In the genomic region with DNA sequence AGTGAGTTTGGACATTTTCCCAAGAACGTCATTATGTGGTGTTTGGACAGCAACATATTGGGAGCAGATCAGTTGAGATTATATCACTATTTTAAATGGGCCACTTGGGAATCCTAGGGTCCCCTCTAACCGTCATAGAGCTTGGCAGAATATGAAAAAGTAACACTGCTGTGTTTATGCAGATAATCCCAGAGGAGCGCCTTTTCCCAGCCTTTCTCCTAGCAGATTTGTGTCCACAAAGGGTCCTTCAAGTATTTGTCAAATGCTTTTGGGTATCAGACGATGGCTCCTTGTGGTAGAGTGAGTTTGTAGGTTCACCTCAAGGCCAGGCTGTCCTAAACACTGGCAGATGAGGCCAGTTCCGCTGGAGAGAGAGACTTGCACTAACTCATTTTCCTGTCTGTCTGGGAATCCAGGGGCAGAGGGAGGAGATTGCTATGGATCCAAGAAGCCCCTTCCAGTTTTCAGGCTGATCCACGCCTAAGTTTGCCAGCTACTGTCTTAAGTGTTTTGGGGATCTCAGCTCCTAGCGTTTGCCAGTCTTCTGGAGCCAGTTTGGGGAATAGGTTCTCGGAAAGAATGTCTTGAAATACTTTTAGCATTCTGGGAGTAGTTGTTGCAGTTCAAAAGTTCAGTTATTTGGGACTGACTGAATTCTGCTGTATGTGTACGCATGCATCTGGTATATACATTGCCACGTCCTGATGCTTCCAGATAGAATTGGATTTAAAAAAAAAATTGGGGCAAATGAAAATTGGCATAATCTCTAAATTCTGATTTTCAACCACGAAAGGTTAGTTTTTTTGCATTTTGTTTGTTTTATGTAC, we compare ENCODE assay signal across 12 mouse cellular contexts.
DNase-seq lines count a peak whose midpoint lies in the region; ATAC-seq lines count a peak whose summit lies in the region.
"Had no signal": no experiment of that assay in that cellular context is flagged by ENCODE, and none has a peak within 500 bp of the region (broad histone marks: within the 10 kb centered on the region; RNA-seq: fewer than 3 reads in every experiment).

No protein-coding gene starts in this region.

- no peak overlapping the region for H3K4me2 ChIP-seq in kidney, embryonic 14.5 days (replicated peaks; ENCODE audit: low read depth, low read length)
- H3K4me2 ChIP-seq in intestine, embryonic 15.5 days (replicated peaks): no peak overlapping the region

- H3K9me3 ChIP-seq in kidney, embryonic 14.5 days (ENCODE audit: control insufficient read depth, low read length): no peaks in the 10 kb centered on the region
- H3K9me3 ChIP-seq in intestine, embryonic 15.5 days: no peaks in the 10 kb centered on the region

- 61% methylated on average over 11 of the region's 11 CpGs for whole genome bisulfite sequencing in kidney, embryonic 14.5 days
- WGBS in intestine, embryonic 15.5 days: 42% methylated on average over 11 of the region's 11 CpGs

- peaks cover 11% of the 10 kb centered on the region for H3K4me1 ChIP-seq in kidney, embryonic 14.5 days (ENCODE audit: control insufficient read depth, insufficient read depth, low read length)
- H3K4me1 ChIP-seq in brown adipose tissue, adult 24 weeks (ENCODE audit: control insufficient read depth, insufficient read depth, insufficient read length, low read length): peaks cover 7% of the 10 kb centered on the region; the same call in 1 of the 2 replicates
- peaks cover 23% of the 10 kb centered on the region for H3K4me1 ChIP-seq in intestine, embryonic 15.5 days (replicated peaks)

- H3K27me3 ChIP-seq in kidney, embryonic 14.5 days (ENCODE audit: control insufficient read depth, insufficient read depth, low read length): no peaks in the 10 kb centered on the region
- H3K27me3 ChIP-seq in intestine, embryonic 15.5 days (replicated peaks): no peaks in the 10 kb centered on the region

- no peak overlapping the region for H3K4me3 ChIP-seq in kidney, embryonic 14.5 days (ENCODE audit: low read length)
- no peak overlapping the region for H3K4me3 ChIP-seq in brown adipose tissue, adult 24 weeks (ENCODE audit: insufficient read depth, low read depth, low read length)
- H3K4me3 ChIP-seq in intestine, embryonic 15.5 days (replicated peaks): no peak overlapping the region

- DNase-seq in embryo, embryonic 10.5 days (ENCODE audit: low spot score): peak; percentile 28
- DNase-seq in embryo, embryonic 9.5 days (ENCODE audit: extremely low spot score): no peak
- DNase-seq in kidney, adult 11 months: no peak
- DNase-seq in spleen, postnatal 14 days (ENCODE audit: low spot score in 2 of 2): no peak
- DNase-seq in right cerebral cortex, postnatal 25 days: no peak
- DNase-seq: adrenal gland, postnatal 14 days; cerebellum, adult 11 months; gastrocnemius, postnatal 10 days had no signal

- no peak for ATAC-seq in kidney, embryonic 14.5 days (ENCODE audit: low FRiP score, low TSS enrichment)
- ATAC-seq in intestine, embryonic 15.5 days: no peak
- ATAC-seq: hindbrain, embryonic 16.5 days had no signal

- peak overlapping the region; percentile 24; the same call in 1 of the 2 replicates for H3K27ac ChIP-seq in kidney, embryonic 14.5 days (ENCODE audit: low read depth, low read length)
- peak overlapping the region; percentile 73 for H3K27ac ChIP-seq in brown adipose tissue, adult 24 weeks (replicated peaks; ENCODE audit: low read depth, low read length)
- H3K27ac ChIP-seq in intestine, embryonic 15.5 days: peak overlapping the region; percentile 18

- H3K9ac ChIP-seq in kidney, embryonic 14.5 days (ENCODE audit: low read depth, low read length): no peak overlapping the region
- no peak overlapping the region for H3K9ac ChIP-seq in intestine, embryonic 15.5 days

- H3K36me3 ChIP-seq in kidney, embryonic 14.5 days (ENCODE audit: control insufficient read depth, insufficient read depth, low read length): no peaks in the 10 kb centered on the region
- no peaks in the 10 kb centered on the region for H3K36me3 ChIP-seq in intestine, embryonic 15.5 days

Comparison
In these comparisons a context has a peak if more than half of its experiments do, and no peak if none do; other contexts are left out.
1. H3K27ac ChIP-seq: peak in every context shown above with its lines; median percentile 73 in brown adipose tissue, adult 24 weeks; 24 in kidney, embryonic 14.5 days; 18 in intestine, embryonic 15.5 days.